Mouse (Mus musculus) forebrain, embryonic 11.5 days (tissue): ENCODE data around the gene Rph3al. TPM values are rescaled to one million over a fixed set of nuclear protein-coding genes. Genes with fewer than 3 reads are reported as not detected.

Source experiments
- ATAC-seq: fragments of 200-750 bp; cut with Nextera tagmentation; replicated peaks from 2 replicates; pipeline ENCODE4 v1.8.0; 2017; ENCODE audit warnings: moderate TSS enrichment; ENCODE audit not compliant: low FRiP score
- DNase-seq: peaks from one replicate; pipeline ENCODE4 v3.0.0-alpha.2; 2017; ENCODE audit warnings: low spot score
- H3K27ac ChIP-seq: fragments of 300-500 bp; sonication (generic); 2 replicates; pipeline ENCODE4 v1.5.1; 2014; ENCODE audit warnings: low read depth, low read length
- H3K27me3 ChIP-seq: fragments of 300-500 bp; sonication (generic); 2 replicates; pipeline ENCODE4 v1.6.1; 2014; ENCODE audit warnings: mild to moderate bottlenecking, low read length, mixed read lengths; ENCODE audit not compliant: control insufficient read depth, insufficient read depth
- H3K36me3 ChIP-seq: fragments of 300-500 bp; sonication (generic); 2 replicates; pipeline ENCODE4 v1.6.1; 2014; ENCODE audit warnings: mild to moderate bottlenecking, low read length, moderate library complexity, mixed read lengths; ENCODE audit not compliant: control insufficient read depth, insufficient read depth
- H3K4me1 ChIP-seq: fragments of 300-500 bp; sonication (generic); replicated peaks from 2 replicates; pipeline ENCODE4 v1.6.1; 2014; ENCODE audit warnings: low read length, mixed read lengths; ENCODE audit not compliant: control insufficient read depth, insufficient read depth
- H3K4me2 ChIP-seq: fragments of 300-500 bp; sonication (generic); 2 replicates; pipeline ENCODE4 v1.6.1; 2014; ENCODE audit warnings: low read depth, mild to moderate bottlenecking, low read length, moderate library complexity, mixed read lengths; ENCODE audit not compliant: severe bottlenecking
- H3K4me3 ChIP-seq: fragments of 300-500 bp; sonication (generic); 2 replicates; pipeline ENCODE4 v1.5.1; 2014; ENCODE audit warnings: low read depth, low read length
- H3K9ac ChIP-seq: fragments of 300-500 bp; sonication (generic); 2 replicates; pipeline ENCODE4 v1.6.1; 2014; ENCODE audit warnings: low read length
- H3K9me3 ChIP-seq: fragments of 300-500 bp; sonication (generic); 2 replicates; pipeline ENCODE4 v1.6.1; 2016; ENCODE audit warnings: low read length, mixed read lengths; ENCODE audit not compliant: control insufficient read depth
- WGBS: fragments of 180-500 bp; shearing (Covaris S2); extraction: QIAGEN DNeasy Blood & Tissue Kit; methylation state at CpG from one replicate; pipeline ENCODE4 v1.1.7; 2014; 5-methylcytosine and 5-hydroxymethylcytosine counted together
- polyA plus RNA-seq: library from polyadenylated mRNA; unstranded; fragments of >200 nt; fragmentation: Nextera tagmentation; extraction: Ambion mirVana; gene quantifications from 2 replicates; pipeline ENCODE4 v1.2.1, GENCODE M21; 2014

The Rph3al gene
- polyA plus RNA-seq, 1 experiment from 2014 or later: 2.5 TPM

DNA sequence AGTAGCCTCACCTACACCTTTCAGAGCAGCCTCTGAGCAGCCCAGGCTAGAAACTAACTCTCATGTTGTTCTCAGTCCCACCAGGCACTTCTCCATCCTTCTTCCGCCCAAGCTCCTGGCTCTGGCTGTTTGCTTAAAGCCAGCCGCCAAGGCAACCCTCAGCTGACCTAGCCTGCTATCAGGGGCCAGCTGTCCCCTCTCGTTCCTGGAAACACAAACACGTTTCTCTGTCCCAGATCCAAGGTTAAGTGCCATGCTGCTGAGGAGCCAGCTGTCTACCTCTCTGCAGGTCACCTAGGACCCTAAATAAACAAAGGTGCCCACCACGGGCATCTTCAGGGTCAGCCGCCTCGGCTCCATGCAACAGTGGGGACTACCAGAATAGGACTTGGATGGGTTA lies 12.4 kb downstream of the Rph3al start:
- no peaks in the 10 kb centered on the region for H3K9me3 ChIP-seq
- 78% methylated on average over 7 of the region's 7 CpGs for WGBS
- no peak overlapping the region for H3K27ac ChIP-seq
- DNase-seq (no peak), ATAC-seq (no peak)
- no peak overlapping the region for H3K9ac ChIP-seq
- no peaks in the 10 kb centered on the region for H3K36me3 ChIP-seq
- H3K4me3 ChIP-seq: no peak overlapping the region
- no peak overlapping the region for H3K4me2 ChIP-seq
- no peaks in the 10 kb centered on the region; the same call in 1 of the 2 replicates for H3K4me1 ChIP-seq
- no peaks in the 10 kb centered on the region for H3K27me3 ChIP-seq

DNA sequence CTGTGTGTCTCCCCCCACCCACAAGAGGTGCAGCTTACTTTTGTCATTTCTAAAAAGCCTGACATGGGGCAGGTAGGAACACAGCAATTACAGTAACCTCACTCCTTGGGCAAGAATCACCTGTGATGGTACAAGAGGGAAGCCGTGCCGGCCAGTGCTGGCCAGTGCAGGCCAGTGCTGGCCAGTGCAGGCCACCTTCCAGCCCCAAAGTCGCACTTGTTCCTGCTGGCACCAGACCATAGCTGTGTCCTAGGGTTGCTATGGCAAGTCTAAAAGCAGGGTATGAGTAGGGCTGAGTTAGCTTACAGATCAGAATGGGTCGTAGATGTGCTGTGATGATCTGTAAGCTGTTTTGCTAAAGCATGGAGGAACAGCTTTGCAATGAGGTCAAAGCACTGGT lies 15.5 kb downstream of the Rph3al start:
- DNase-seq: no peak
- H3K4me1 ChIP-seq: no peaks in the 10 kb centered on the region; the same call in 1 of the 2 replicates
- H3K4me3 ChIP-seq: no peak overlapping the region
- H3K9ac ChIP-seq: no peak overlapping the region
- no peak overlapping the region for H3K4me2 ChIP-seq
- H3K9me3 ChIP-seq: no peaks in the 10 kb centered on the region
- H3K27me3 ChIP-seq: no peaks in the 10 kb centered on the region
- 83% methylated on average over 4 of the region's 4 CpGs for WGBS
- no peak for ATAC-seq
- H3K36me3 ChIP-seq: no peaks in the 10 kb centered on the region
- no peak overlapping the region for H3K27ac ChIP-seq

DNA sequence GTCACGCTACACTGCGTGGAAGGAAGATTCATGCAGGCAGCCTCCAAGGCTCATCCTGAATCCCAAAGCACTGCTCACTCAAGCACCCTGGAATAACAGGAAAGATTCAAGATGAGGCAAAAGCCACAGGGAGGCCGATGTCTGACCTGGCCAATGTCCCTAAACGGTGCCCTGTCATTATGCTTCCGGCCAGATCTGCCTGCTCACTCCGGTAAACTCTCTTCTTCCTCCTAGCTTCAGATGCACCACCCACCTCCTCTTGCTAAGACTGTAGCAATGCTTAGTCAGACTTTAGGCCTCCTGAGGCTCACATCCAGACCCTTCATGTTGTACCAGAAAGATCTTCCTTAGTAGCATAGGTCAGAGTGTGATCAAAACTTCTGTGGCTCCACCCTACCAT lies 19.1 kb downstream of the Rph3al start:
- H3K4me2 ChIP-seq: no peak overlapping the region
- ATAC-seq: no peak
- H3K27ac ChIP-seq: no peak overlapping the region
- no peaks in the 10 kb centered on the region for H3K27me3 ChIP-seq
- no peaks in the 10 kb centered on the region for H3K9me3 ChIP-seq
- H3K9ac ChIP-seq: no peak overlapping the region
- H3K4me3 ChIP-seq: no peak overlapping the region
- DNase-seq: no peak
- 94% methylated on average over 6 of the region's 6 CpGs for WGBS
- no peaks in the 10 kb centered on the region for H3K36me3 ChIP-seq
- no peaks in the 10 kb centered on the region for H3K4me1 ChIP-seq

DNA sequence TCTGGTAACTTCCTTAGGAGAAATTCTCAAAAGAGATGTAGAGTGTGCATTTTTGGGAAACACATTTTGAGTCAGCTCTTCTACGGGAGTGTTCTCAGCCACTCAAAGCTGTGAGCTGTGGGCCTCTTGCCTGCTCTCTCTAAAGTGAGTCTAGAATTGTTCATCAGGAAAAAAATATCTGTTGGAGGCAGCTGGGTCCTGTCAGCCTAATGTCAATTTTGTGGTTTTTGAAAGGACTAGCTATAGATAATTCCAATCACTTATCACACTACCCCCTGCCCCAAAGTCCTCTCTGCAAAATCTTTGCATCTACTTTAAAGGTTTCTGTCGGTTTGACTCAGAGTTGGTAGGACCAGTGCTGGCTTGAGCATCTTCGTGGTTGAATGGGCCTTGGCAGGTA lies 20.9 kb downstream of the Rph3al start:
- H3K9ac ChIP-seq: no peak overlapping the region
- H3K36me3 ChIP-seq: no peaks in the 10 kb centered on the region
- ATAC-seq (no peak), DNase-seq (no peak)
- H3K9me3 ChIP-seq: no peaks in the 10 kb centered on the region
- H3K27ac ChIP-seq: no peak overlapping the region
- no peaks in the 10 kb centered on the region for H3K27me3 ChIP-seq
- H3K4me3 ChIP-seq: no peak overlapping the region
- H3K4me1 ChIP-seq: no peaks in the 10 kb centered on the region
- no peak overlapping the region for H3K4me2 ChIP-seq
- 85% methylated on average over 3 of the region's 3 CpGs for WGBS

DNA sequence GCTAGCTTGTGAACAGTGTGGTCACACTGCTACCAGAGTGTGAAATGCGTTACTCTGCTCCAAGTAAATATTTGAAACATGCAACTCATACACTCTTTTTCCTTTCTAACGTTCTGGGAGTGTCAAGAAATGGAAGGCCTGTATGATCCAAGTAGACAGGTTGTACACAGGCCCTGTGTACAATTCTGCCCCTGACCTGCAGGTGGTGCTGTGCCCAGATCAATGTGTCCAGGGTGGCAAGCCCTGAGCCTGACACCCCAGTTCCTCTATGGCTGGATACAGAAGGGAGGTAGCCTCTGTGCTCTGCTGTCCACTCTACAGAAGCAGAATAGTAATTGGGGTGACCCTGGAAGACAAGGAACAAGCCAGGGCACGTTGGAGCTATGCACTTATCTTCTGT lies 24.3 kb downstream of the Rph3al start:
- Histone ChIP-seq H3K9me3 (no peaks in the 10 kb centered on the region), H3K4me3 (no peak overlapping the region), H3K4me1 (no peaks in the 10 kb centered on the region), H3K36me3 (no peaks in the 10 kb centered on the region), H3K27ac (no peak overlapping the region), H3K4me2 (no peak overlapping the region), H3K27me3 (no peaks in the 10 kb centered on the region), H3K9ac (no peak overlapping the region)
- DNase-seq (no peak), ATAC-seq (no peak)
- WGBS: 62% methylated on average over 3 of the region's 3 CpGs

DNA sequence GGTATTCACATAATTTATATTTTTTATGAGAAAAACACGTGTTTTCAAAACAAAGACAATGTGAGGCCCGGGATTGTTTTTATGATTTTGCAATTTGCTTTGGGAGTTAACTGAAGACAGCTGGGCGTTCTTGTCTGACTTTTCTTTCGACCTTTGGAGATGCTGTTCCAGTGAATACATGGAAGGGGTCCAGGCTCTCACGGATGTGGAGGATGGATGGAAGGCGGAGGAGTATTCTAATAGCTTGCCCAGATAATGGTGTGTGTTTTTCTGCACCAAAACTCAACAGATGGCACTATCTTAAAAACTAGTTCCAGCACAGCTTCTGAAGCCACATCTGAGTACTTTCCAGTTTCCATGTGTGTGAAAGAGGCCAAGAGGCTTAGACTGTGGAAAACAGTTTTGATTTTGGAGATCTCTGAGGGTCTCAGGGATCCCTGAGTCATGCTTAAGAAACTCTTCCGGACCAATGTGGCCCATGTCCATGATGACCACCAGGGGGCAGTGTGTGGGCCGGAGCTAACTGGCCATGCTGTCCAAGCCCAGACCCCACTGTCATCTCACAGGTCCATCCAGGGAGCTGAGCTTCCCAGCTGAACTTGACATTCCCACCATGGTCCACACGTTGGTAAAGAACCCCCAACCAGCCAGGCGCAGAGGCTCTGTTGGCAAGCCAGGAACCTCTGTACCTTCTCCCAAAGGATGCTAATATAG lies 25.1 kb downstream of the Rph3al start:
- Histone ChIP-seq H3K4me2 (no peak overlapping the region), H3K27me3 (no peaks in the 10 kb centered on the region), H3K9ac (no peak overlapping the region), H3K9me3 (no peaks in the 10 kb centered on the region), H3K4me1 (no peaks in the 10 kb centered on the region), H3K27ac (no peak overlapping the region), H3K4me3 (no peak overlapping the region), H3K36me3 (no peaks in the 10 kb centered on the region)
- WGBS: 58% methylated on average over 10 of the region's 10 CpGs
- peak; percentile 85 for DNase-seq
- ATAC-seq: no peak

DNA sequence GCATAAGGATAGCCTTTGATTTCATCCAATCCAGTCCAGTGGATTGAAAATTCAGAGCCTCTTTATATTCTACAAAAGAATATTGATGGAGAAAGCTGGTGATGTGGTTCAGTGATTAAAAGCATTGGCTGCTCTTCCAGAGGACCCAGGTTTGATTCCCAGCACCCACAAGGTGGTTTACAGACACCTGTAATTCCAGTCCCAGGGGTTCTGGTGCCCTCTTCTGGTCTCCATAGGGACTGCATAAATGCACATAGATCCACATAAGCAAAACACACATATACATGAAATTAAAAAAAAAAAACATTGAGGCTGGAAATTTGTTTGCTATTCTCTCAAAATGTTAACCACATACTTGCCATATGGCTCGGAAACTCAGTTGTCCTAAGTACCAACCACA lies 26.3 kb downstream of the Rph3al start:
- Histone ChIP-seq H3K27ac (no peak overlapping the region), H3K9ac (no peak overlapping the region), H3K4me1 (no peaks in the 10 kb centered on the region), H3K4me2 (no peak overlapping the region), H3K27me3 (no peaks in the 10 kb centered on the region), H3K4me3 (no peak overlapping the region), H3K36me3 (no peaks in the 10 kb centered on the region), H3K9me3 (no peaks in the 10 kb centered on the region)
- ATAC-seq (no peak), DNase-seq (no peak)
- WGBS: 90% methylated on average over 1 of the region's 1 CpGs

DNA sequence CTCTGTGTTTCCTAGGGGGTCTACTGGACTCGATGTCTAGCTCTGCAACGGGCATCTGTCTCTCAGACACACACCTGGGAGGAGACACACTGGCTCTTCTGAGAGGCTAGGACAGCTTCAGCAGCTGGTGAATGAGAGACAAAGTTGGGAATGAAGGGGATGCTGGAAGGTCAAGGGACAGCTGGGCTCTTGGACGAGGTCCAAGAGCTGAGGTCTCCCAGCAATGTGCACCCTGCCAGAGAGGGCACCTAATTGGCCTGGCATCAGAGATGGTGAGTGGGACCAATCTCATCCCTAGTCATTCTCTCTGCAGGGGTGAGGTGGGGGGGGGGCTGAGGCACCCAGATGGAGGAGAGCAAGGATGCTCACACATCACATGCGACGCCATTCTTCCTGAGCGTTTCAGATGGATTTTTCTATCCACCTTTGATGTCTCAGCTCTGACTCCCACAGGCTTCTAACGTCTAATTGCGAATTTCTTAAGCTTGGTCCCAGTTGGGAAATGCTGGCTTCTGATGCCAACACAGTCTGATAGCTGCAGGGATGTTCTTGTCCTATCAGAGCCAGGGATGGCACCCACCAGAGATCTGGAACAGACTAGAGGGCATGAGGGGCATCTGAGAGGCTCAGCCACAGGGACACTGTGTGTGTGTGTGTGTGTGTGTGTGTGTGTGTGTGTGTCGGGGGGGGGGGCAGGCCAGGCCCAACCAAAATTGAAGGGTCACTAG lies 28.4 kb downstream of the Rph3al start:
- H3K4me1 ChIP-seq: no peaks in the 10 kb centered on the region
- no peaks in the 10 kb centered on the region for H3K36me3 ChIP-seq
- no peaks in the 10 kb centered on the region for H3K9me3 ChIP-seq
- no peaks in the 10 kb centered on the region for H3K27me3 ChIP-seq
- WGBS: 90% methylated on average over 9 of the region's 9 CpGs
- no peak overlapping the region for H3K4me3 ChIP-seq
- H3K4me2 ChIP-seq: no peak overlapping the region
- no peak overlapping the region for H3K27ac ChIP-seq
- ATAC-seq (no peak), DNase-seq (no peak)
- H3K9ac ChIP-seq: no peak overlapping the region

DNA sequence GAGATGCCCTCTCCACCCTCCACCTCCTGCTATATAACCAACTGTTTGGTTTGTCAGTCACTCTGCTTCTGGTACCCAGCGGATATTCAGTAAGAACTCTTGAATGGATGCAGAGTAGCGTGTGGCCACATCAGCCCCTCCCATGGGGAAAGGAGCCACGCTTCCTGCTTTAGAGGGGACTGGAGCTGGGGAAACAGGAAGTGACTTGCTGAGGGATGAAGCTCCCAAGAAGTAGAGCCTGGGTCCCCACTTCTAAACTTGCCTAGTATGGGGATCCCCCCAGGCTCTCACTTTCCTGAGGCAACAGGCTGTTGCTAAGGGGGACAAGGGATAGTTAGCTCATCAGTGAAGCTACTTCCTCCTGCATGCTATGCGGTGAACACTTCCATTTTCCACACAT lies 30.8 kb downstream of the Rph3al start:
- DNase-seq (no peak), ATAC-seq (no peak)

More for the DNA sequence above, 30.8 kb downstream of the Rph3al start:
- Histone ChIP-seq H3K36me3 (no peaks in the 10 kb centered on the region), H3K9me3 (no peaks in the 10 kb centered on the region), H3K4me2 (no peak overlapping the region), H3K27me3 (no peaks in the 10 kb centered on the region), H3K4me3 (no peak overlapping the region), H3K4me1 (peaks cover 4% of the 10 kb centered on the region; the same call in 1 of the 2 replicates), H3K27ac (no peak overlapping the region), H3K9ac (no peak overlapping the region)
- 72% methylated on average over 4 of the region's 4 CpGs for WGBS
